Mouse (Mus musculus) testis, adult 2 months (tissue): ENCODE measurements around the gene Klhl41.

ENCODE experiments used
- CTCF ChIP-seq: fragments of 200-500 bp; IDR thresholded peaks from 2 replicates; pipeline ENCODE4 v1.5.1; 2012; ENCODE audit warnings: low read depth, mild to moderate bottlenecking, inconsistent platforms, low read length, moderate library complexity; ENCODE audit not compliant: control insufficient read depth, insufficient read depth, insufficient replicate concordance
- POLR2A ChIP-seq: fragments of 200-500 bp; IDR thresholded peaks from 2 replicates; pipeline ENCODE4 v1.6.1; 2012; ENCODE audit warnings: low read depth, mild to moderate bottlenecking, inconsistent platforms, low read length, moderate library complexity; ENCODE audit not compliant: control insufficient read depth

DNA sequence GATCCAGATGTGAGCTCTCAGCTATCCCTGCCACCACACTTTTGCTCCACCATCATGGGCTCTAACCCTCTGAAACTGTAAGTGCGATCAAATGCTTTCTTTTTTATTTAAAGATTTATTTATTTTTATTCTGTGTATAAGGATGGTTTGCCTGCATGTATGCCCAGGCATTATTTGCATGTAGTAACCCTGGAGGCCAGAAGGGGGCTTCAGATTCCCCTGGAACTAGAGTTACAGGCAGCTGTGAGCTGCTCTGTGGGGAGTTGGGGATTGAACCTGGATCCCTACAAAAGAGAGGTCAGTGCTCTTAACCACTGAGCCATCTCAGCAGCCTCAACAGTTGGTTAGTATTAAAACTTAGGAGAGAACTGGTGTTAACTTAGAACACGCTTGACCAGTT is 38.5 kb upstream of the Klhl41 start:
- TF ChIP-seq CTCF = no peak
- TF ChIP-seq POLR2A = no peak
